Mouse (Mus musculus) intestine, embryonic 16.5 days (tissue): ENCODE data around the gene Prr12. TPM values are rescaled to one million over a fixed set of nuclear protein-coding genes. Genes with fewer than 3 reads are reported as not detected.

Experiments
- ATAC-seq: fragments of 200-750 bp; cut with Nextera tagmentation; 2 replicates; pipeline ENCODE4 v1.8.0; 2017; ENCODE audit warnings: moderate TSS enrichment, moderate library complexity
- H3K27ac ChIP-seq: fragments of 300-500 bp; sonication (generic); 2 replicates; pipeline ENCODE4 v1.5.1; 2014; ENCODE audit warnings: mild to moderate bottlenecking, low read length
- H3K27me3 ChIP-seq: fragments of 300-500 bp; sonication (generic); replicated peaks from 2 replicates; pipeline ENCODE4 v1.6.1; 2014; ENCODE audit warnings: low read length, control low read depth, mixed read lengths; ENCODE audit not compliant: control insufficient read depth, insufficient read depth
- H3K36me3 ChIP-seq: fragments of 300-500 bp; sonication (generic); 2 replicates; pipeline ENCODE4 v1.6.1; 2014; ENCODE audit warnings: low read length, control low read depth; ENCODE audit not compliant: control insufficient read depth, insufficient read depth
- H3K4me1 ChIP-seq: fragments of 300-500 bp; sonication (generic); 2 replicates; pipeline ENCODE4 v1.6.1; 2014; ENCODE audit warnings: low read length, control low read depth, mixed read lengths; ENCODE audit not compliant: control insufficient read depth, insufficient read depth
- H3K4me2 ChIP-seq: fragments of 300-500 bp; sonication (generic); 2 replicates; pipeline ENCODE4 v1.6.1; 2014; ENCODE audit warnings: low read depth, low read length, control low read depth
- H3K4me3 ChIP-seq: fragments of 300-500 bp; sonication (generic); 2 replicates; pipeline ENCODE4 v1.5.1; 2014; ENCODE audit warnings: mild to moderate bottlenecking, low read length
- H3K9ac ChIP-seq: fragments of 300-500 bp; sonication (generic); 2 replicates; pipeline ENCODE4 v1.6.1; 2014; ENCODE audit warnings: low read depth, low read length
- H3K9me3 ChIP-seq: fragments of 300-500 bp; sonication (generic); 2 replicates; pipeline ENCODE4 v1.6.1; 2016; ENCODE audit warnings: low read length, control low read depth; ENCODE audit not compliant: control insufficient read depth
- WGBS: fragments of 180-500 bp; shearing (Covaris S2); extraction: QIAGEN DNeasy Blood & Tissue Kit; methylation state at CpG from one replicate; pipeline ENCODE4 v1.1.7; 2014; 5-methylcytosine and 5-hydroxymethylcytosine counted together
- polyA plus RNA-seq: library from polyadenylated mRNA; unstranded; fragments of >200 nt; fragmentation: Nextera tagmentation; extraction: Ambion mirVana; gene quantifications from 2 replicates; pipeline ENCODE4 v1.2.1, GENCODE M21; 2015

The Prr12 gene
- polyA plus RNA-seq, 1 experiment from 2014 or later, result 6.3 TPM

GRCm38 (mm10) chr7:45013366-45014095 is 39.1 kb downstream of the Prr12 start:
- Histone ChIP-seq H3K4me3 (no peak overlapping the region), H3K4me2 (no peak overlapping the region), H3K9me3 (no peaks in the 10 kb centered on the region), H3K36me3 (peaks cover 22% of the 10 kb centered on the region), H3K27ac (no peak overlapping the region), H3K27me3 (no peaks in the 10 kb centered on the region), H3K9ac (no peak overlapping the region), H3K4me1 (peaks cover 15% of the 10 kb centered on the region)
- WGBS, result 93% methylated on average over 16 of the region's 16 CpGs
- no peak for ATAC-seq

GRCm38 (mm10) chr7:45012824-45013223 is 39.9 kb downstream of the Prr12 start:
- no peak for ATAC-seq
- Histone ChIP-seq H3K36me3 (peaks cover 30% of the 10 kb centered on the region), H3K27ac (no peak overlapping the region)

GRCm38 (mm10) chr7:45012011-45012410 is 40.7 kb downstream of the Prr12 start:
- H3K27me3 ChIP-seq, result no peaks in the 10 kb centered on the region
- no peaks in the 10 kb centered on the region for H3K9me3 ChIP-seq
- H3K4me1 ChIP-seq, result peaks cover 14% of the 10 kb centered on the region
- no peak for ATAC-seq
- 98% methylated on average over 6 of the region's 6 CpGs for WGBS
- no peak overlapping the region for H3K4me2 ChIP-seq
- no peak overlapping the region for H3K27ac ChIP-seq
- no peak overlapping the region for H3K9ac ChIP-seq
- no peak overlapping the region for H3K4me3 ChIP-seq
- peaks cover 35% of the 10 kb centered on the region for H3K36me3 ChIP-seq

More at GRCm38 (mm10) chr7:45012824-45013223, 39.9 kb downstream of the Prr12 start:
- Histone ChIP-seq H3K9me3 (no peaks in the 10 kb centered on the region), H3K27me3 (no peaks in the 10 kb centered on the region), H3K4me3 (no peak overlapping the region), H3K4me1 (peaks cover 14% of the 10 kb centered on the region), H3K9ac (no peak overlapping the region), H3K4me2 (no peak overlapping the region)
- 79% methylated on average over 4 of the region's 4 CpGs for WGBS

GRCm38 (mm10) chr7:45008411-45008810 is 44.3 kb downstream of the Prr12 start:
- Histone ChIP-seq H3K4me2 (no peak overlapping the region), H3K4me1 (no peaks in the 10 kb centered on the region), H3K9ac (no peak overlapping the region), H3K27me3 (no peaks in the 10 kb centered on the region), H3K4me3 (no peak overlapping the region), H3K9me3 (no peaks in the 10 kb centered on the region), H3K27ac (no peak overlapping the region), H3K36me3 (peaks cover 61% of the 10 kb centered on the region)
- ATAC-seq, result no peak
- WGBS, result 94% methylated on average over 19 of the region's 19 CpGs

DNA sequence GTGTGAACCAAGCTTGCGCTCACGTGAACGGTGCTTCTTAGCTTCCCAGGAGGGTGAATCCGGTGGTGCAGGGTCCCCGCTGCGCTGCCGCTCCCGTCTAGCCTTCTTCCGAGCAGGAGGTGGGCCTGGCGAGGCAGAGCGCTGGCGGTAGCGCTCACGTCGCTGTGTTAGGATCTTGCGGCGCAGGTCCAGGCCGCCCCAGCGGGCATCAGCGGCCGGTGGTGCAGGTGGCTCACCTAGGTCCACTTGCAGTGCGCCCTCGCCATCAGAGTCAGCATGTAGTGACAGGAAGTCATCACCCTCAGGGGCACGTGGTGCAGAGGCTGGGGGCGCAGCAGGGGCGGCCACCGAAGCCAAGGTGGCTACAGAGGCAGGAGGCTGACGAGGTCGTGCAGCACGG is 44.8 kb downstream of the Prr12 start:
- Histone ChIP-seq H3K36me3 (peaks cover 65% of the 10 kb centered on the region), H3K4me2 (no peak overlapping the region), H3K4me1 (no peaks in the 10 kb centered on the region), H3K27me3 (no peaks in the 10 kb centered on the region), H3K9me3 (no peaks in the 10 kb centered on the region), H3K9ac (no peak overlapping the region), H3K4me3 (no peak overlapping the region), H3K27ac (no peak overlapping the region)
- no peak for ATAC-seq
- 92% methylated on average over 30 of the region's 30 CpGs for WGBS

DNA sequence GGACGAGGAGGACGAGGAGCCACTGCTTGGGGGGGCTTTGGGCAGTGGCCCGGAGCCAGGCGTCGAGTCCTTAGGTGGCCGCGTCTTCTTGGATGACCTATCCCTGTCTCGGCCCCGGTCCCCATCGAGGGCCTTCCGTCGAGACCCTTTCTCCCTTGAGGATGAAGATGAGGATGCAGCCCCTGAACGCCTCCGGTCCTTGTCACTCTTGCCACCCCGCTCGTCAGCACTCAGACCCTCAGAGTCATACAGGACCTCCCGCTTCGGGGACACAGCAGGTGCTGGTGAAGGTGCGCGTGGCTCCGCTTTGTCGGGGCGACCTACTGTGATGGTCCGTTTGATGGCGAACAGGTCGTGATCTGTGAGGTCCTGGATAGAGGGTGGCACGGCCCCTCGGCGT is 45.5 kb downstream of the Prr12 start:
- no peaks in the 10 kb centered on the region for H3K4me1 ChIP-seq
- H3K36me3 ChIP-seq, result peaks cover 66% of the 10 kb centered on the region

DNA sequence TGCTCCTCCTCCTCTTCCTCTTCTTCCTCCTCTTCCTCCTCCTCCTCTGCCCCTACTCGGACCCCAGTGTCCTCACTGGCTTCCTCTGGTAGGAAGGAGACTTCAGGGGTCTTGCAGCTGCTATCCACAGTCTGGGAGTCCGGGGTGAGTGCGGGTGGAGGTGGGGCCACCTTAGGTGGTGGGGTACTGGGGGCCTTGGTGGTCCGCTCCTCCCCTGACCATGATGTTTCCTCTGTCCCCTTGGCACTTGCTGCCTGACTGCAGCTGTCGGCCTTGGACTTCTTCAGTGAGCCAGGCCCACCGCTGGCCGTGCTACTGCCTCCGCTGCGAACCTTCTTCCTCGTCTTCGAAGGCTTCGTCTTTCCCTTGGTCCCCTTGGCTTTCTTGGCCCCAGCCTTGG is 46.2 kb downstream of the Prr12 start:
- H3K27ac ChIP-seq, result no peak overlapping the region
- 0 out of 2 replicates have a peak, but pooled peaks cover 2% of the 10 kb centered on the region for H3K4me1 ChIP-seq
- 93% methylated on average over 12 of the region's 12 CpGs for WGBS
- H3K4me2 ChIP-seq, result no peak overlapping the region
- H3K9ac ChIP-seq, result no peak overlapping the region
- H3K27me3 ChIP-seq, result no peaks in the 10 kb centered on the region
- H3K4me3 ChIP-seq, result no peak overlapping the region
- peaks cover 65% of the 10 kb centered on the region for H3K36me3 ChIP-seq
- no peak for ATAC-seq
- no peaks in the 10 kb centered on the region for H3K9me3 ChIP-seq

More for the DNA sequence above, 45.5 kb downstream of the Prr12 start:
- Histone ChIP-seq H3K9ac (no peak overlapping the region), H3K27ac (no peak overlapping the region), H3K9me3 (no peaks in the 10 kb centered on the region), H3K27me3 (no peaks in the 10 kb centered on the region), H3K4me2 (no peak overlapping the region), H3K4me3 (no peak overlapping the region)
- no peak for ATAC-seq
- WGBS, result 95% methylated on average over 29 of the region's 29 CpGs

- Histone ChIP-seq H3K36me3 (peaks cover 72% of the 10 kb centered on the region), H3K4me1 (peaks cover 10% of the 10 kb centered on the region; the same call in 1 of the 2 replicates), H3K9me3 (no peaks in the 10 kb centered on the region), H3K9ac (no peak overlapping the region), H3K27ac (no peak overlapping the region), H3K4me2 (no peak overlapping the region), H3K27me3 (no peaks in the 10 kb centered on the region), H3K4me3 (no peak overlapping the region)
- ATAC-seq, result no peak
- 87% methylated on average over 6 of the region's 6 CpGs for WGBS
These were observed 47.2 kb downstream of the Prr12 start for GRCm38 (mm10) chr7:45005321-45005992.

- Histone ChIP-seq H3K27ac (no peak overlapping the region), H3K4me2 (no peak overlapping the region), H3K36me3 (peaks cover 75% of the 10 kb centered on the region), H3K9ac (no peak overlapping the region), H3K4me1 (peaks cover 15% of the 10 kb centered on the region; the same call in 1 of the 2 replicates), H3K4me3 (no peak overlapping the region), H3K27me3 (no peaks in the 10 kb centered on the region), H3K9me3 (no peaks in the 10 kb centered on the region)
- no peak for ATAC-seq
- WGBS, result 52% methylated on average over 3 of the region's 3 CpGs
These were observed 48.1 kb downstream of the Prr12 start for GRCm38 (mm10) chr7:45004546-45004945.
